Mouse (Mus musculus) lung, postnatal 4 days (tissue): ENCODE measurements at regions not wholly inside any gene's neighbourhood (a gene's known extent, or its start where the extent isn't known, plus 50 kb on each side); places are given as distances from the start of the nearest gene placed in this dataset.
A peak's percentile ranks its signal among the peaks of the same experiment; 100 is the strongest.
"Not testable (repeated sequence)": the region's sequence is repeated elsewhere in the genome, so short reads cannot be mapped to it uniquely, and the experiment has no call there.

Experiments used
- DNase-seq, 2 experiments: peaks; one replicate each; pipeline ENCODE4 v3.0.0; 2021

- DNase-seq = no peak
Measured at GRCm38 (mm10) chr10:84214812-84215211, 225.6 kb downstream of the Nuak1 start.

DNA sequence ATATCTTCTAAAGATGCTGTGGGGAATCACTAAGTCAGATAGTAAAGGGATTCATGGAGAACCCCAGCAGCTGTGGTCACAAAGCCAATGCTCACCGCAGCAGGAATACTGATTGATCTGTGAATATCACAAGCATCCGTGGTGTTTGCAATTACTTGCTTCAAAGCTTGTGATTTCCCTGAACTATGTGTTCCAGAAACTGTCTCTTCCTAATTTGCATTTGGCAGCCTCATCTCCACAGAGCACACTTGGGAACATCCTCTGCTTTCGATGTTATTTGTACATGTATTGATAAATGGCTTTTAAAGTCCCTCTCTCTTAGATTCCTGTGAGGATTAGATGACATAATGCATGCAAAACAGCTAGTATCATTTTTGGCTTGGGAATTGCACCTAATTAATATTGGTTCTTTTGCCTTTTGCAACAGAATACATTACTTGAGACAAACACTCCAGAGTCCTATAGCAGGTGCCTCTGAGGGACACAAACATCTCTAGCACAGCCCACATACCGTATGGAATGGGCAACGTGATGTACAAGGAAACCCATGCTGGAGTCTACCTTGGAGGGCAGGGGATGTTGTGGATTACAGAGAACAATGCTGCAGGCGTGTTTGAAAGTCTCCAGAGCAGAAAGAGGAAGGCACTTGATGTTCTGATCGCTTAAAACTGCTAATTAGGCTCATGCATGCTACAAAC is 211.0 kb downstream of the Nuak1 start:
- no peak for DNase-seq

- DNase-seq = no peak
Measured at GRCm38 (mm10) chr10:84230011-84230781, 210.2 kb downstream of the Nuak1 start.

DNA sequence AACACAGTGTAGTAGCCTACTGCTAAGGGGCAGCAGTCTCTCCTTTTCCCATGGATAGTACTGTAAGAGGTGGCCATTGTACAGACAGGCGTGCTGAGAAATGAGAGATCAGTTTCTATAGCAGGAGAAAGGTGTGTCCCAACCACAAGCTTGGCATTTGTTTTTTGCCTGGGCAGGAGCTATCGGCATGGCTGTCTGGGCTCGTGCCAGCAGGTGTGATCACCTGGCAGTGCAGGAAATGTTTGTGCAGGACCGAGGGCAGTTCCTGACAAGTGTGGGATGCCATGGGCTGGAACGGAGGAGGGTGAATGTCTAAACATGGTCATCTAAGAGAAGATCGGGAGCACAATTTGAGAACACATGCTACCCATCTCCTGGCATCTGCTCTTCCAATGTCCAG is 205.4 kb downstream of the Nuak1 start:
- DNase-seq = peak in 1 of 2 experiments; percentile 21

DNA sequence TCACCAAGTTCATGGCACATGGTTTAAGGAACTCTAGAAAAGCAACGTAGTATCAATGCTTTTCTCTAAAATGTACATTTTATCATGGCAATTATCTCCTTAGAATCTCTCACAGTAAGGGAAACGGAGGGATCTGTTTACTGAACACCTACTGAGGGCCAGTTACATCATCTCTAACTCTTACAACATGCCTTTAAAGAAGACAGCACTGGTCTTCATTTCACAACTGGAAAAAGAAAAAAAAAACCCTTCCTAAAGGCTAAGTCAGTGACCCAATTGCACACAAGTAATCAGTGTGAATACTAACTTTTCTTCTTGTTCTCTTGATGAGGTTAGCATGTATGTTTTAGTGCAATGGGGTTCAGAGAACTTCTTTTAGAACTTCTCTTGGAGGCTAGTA is 204.2 kb downstream of the Nuak1 start:
- DNase-seq = no peak

- no peak for DNase-seq
Measured at GRCm38 (mm10) chr10:84238279-84238963, 202.0 kb downstream of the Nuak1 start.

DNA sequence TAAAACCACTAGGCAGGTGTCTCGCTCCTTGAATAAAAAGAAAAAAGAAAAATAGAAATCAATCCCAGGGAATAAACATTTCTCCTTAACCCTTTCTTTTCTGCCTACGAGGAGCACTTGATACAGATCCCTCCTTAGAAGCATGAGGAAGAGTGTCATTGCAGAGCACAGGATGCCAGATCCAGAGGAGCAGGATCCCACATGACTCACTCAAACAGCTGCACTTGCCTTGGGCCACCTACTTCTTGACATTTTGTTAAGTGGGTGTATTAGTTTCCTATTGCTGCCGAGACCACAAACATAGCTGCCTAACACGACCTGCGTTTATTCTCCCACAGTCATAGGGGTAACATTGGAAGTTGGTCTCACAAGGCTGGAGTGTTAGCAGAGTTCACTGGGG is 197.1 kb downstream of the Nuak1 start:
- DNase-seq = no peak

DNA sequence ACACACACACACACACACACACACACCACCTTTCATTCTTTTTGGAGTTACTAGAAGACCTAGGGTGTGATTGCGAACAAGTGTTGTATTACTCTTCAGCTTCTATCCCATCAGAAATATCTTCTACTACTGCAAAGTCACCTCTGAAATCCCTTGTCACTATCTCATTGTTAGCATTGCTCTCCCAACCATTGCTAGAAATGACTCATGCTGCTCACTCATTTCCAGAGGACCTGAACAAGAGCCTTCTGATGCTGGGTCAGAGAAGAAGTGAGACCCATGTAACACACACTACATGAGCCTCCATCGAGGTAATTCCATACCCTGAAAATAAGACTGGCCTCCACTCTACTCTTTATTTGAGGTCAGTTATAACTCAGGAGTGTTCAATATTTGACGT is 191.1 kb downstream of the Nuak1 start:
- no peak for DNase-seq

GRCm38 (mm10) chr10:84260931-84261650 is 179.3 kb downstream of the Nuak1 start:
- DNase-seq = no peak

GRCm38 (mm10) chr10:84262943-84263342 is 177.5 kb downstream of the Nuak1 start:
- no peak for DNase-seq

DNA sequence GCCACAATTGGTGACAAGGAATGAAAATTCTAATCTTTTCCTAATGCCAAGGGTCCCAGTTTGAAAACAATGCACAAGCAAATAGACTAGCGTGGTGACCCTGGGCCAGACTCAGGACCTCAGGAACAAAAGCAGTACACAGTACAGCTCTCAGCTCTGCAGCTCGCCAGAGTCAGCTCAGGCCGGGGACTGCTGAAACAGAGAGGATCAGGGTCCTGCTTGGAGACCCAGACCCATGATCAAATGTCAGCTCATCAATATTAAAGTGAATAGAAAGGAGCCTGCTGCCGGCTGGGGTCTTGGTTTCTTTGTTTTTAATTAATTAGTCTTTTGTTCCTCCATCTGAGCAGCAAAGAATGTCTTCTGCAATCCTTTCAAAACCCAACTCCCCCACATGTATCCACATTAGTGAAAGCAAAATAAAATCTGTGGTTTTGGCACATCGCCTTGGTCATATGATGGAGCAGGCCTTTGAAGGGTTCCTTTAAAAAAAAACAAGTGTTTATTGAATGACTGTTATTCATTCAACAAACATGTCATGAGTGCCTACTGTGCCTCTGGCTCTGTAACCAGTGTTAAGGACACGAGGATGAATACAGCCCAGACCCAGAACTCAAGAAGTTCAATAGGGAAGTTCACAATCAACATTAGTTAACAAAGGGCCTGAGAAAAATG is 154.4 kb downstream of the Nuak1 start:
- peak in 1 of 2 experiments; percentile 27 for DNase-seq

GRCm38 (mm10) chr10:84294422-84294821 is 146.0 kb downstream of the Nuak1 start:
- no peak for DNase-seq

GRCm38 (mm10) chr10:84296168-84296567 is 144.2 kb downstream of the Nuak1 start:
- no peak for DNase-seq

DNA sequence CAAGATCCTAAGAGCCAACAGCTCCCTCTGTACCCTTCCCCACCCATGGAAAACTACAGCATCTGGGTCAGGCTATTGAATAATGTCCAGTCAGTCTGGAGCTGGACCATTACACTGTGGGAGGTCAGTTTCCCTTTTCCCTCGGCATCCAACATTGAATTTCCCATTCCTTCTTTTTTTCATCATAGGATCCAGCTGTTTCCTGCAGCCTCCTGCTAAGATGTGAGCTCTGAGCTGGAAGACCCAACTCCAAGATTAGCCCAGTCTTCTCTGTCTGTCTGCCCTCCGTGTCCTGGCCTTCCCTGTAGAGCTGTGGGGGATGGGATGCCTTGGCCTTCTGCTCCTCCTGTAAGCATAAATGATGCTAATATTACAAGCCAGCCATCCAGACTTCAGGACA is 138.8 kb downstream of the Nuak1 start:
- DNase-seq = no peak

DNA sequence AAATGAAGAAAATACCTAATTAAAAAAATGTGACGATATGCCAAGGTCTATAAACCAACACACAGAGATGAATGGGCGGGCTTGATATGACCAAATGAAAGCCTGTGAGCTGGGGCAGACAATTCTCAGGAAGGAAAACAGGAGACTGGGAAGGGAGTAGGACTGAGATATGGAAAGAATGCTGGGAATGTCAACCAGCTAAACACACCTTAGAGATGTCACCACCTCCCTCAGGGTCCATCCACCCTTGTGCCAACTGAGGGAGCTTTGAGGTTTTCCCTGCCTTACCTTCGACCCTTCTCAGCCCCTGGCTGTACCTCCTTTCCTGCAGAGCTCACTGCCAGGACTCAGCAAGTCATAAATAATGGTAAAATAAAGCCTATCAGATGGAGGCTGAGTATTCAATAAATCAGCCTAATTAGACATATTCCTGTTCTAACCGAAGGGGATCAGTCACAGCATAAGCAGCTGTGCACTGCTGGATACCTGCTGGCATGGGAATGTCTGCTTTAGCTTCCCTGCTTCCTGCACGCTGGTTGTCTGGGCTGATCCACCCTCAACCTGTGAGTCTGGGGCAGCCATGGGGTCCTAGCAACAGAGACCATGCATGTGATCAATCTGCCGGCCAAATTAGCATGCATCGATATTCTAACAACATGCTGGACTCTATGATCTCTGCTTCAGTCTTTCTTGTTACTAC is 137.4 kb downstream of the Nuak1 start:
- DNase-seq = no peak

DNA sequence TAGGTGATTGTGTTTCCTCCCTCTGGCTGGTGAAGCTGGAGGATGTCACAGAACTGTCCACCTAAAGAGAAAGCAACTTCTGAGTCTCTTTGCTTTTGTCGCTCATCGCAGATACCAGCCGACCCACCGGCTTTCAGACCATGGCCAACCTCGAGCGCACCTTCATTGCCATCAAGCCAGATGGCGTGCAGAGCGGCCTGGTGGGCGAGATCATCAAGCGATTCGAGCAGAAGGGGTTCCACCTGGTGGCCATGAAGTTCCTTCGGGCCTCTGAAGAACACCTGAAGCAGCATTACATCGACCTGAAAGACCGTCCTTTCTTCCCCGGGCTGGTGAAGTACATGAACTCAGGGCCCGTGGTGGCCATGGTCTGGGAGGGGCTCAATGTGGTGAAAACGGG is 131.7 kb downstream of the Nuak1 start:
- DNase-seq = not testable (repeated sequence)

- DNase-seq = no peak
Measured at GRCm38 (mm10) chr10:84310653-84311052, 129.7 kb downstream of the Nuak1 start.

DNA sequence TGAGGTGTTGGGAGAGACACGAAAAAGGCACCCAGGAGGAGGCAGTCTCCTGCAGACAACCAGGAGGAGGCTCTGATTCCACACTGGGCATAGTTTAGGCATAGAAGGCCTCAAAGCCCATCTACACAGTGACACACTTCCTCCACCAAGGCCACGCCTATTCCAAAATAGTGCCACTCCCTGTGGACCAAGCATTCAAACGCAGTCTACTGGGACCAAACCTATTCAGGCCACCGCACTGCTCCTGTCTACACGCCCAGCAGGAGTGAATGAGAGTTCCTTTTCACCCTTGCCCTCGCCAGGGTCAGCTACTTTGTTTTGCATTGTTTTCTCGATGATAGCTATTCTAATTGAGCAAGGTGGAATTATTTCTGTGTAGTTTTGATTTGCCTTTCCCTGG is 127.7 kb downstream of the Nuak1 start:
- DNase-seq = no peak

DNA sequence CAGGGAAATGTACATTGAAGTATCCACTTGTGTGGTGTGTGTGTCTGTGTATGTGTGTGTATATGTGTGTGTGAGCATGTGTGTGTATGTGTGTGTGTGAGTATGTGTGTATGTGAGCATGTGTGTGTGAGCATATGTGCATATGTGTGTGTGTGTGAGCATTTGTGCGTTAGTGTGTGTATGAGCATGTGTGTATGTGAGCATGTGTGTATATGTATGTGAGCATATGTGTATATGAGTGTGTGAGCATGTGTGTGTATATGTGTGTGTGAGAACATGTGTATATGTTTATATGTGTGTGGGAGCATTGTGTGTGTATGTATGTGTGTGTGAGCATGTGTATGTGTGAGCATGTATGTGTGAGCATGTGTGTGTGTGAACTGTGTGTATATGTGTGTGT is 123.5 kb downstream of the Nuak1 start:
- no peak for DNase-seq

DNA sequence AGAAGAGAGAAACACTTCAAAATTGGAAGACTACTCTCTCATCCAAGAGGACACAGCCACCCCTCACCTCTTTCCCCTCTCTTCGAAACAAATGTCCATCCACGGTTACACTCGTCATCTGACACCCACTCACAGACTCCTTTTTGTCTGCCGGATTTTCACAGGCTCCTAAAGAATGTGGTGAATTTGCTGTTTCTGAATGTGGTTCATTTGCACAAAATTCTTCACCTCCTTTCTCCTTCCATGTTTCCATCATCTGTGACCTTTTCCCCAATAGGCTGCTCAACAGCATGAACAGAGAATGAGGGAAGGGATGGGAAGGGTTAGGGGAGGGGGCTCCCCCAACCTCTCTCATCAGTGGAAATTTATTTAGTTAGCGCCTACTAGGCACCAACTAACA is 122.4 kb downstream of the Nuak1 start:
- DNase-seq = no peak
